Mouse (Mus musculus) Patski (cell line): Measurements from ENCODE around the gene Gars. TPM values are rescaled to one million over a fixed set of nuclear protein-coding genes. Genes with fewer than 3 reads are reported as not detected.
A peak's percentile ranks its signal among the peaks of the same experiment; 100 is the strongest.

Experiments
- ATAC-seq: fragments of 100-300 bp; one replicate; pipeline ENCODE4 v1.8.0; 2021
- CTCF ChIA-PET: fragments of 350-600 bp; sonication (Branson Sonifier 250); formaldehyde crosslinking; loops from one replicate; lab custom pipeline; 2022; ENCODE audit warnings: inconsistent platforms; lab: Charles Lee
- POLR2A ChIA-PET: fragments of 350-600 bp; sonication (Branson Sonifier 250); formaldehyde crosslinking; loops from one replicate; lab custom pipeline; 2022; ENCODE audit warnings: antibody characterized with exemption, inconsistent platforms; lab: Charles Lee
- DNase-seq: peaks from one replicate; pipeline ENCODE4 v3.0.0-alpha.2; 2011; ENCODE audit warnings: low read depth, low spot score
- H3K27me3 ChIP-seq: fragments of 371-371 bp; one replicate; pipeline ENCODE4 v1.5.1; 2021
- CTCF ChIP-seq: fragments of 100-300 bp; IDR thresholded peaks from one replicate; pipeline ENCODE4 v1.5.1; 2021
- in situ Hi-C: fragments of 300-500 bp; cut with MboI; formaldehyde crosslinking; loops from 3 replicates; pipeline ENCODE4 v1.11.1; 2018; ENCODE audit warnings: low pct_unique_long_range_greater_than_20kb, mixed read lengths
- polyA plus RNA-seq: library from polyadenylated mRNA; unstranded; gene quantifications from one replicate; pipeline ENCODE4 v1.2.3, GENCODE M21; 2021

Gene Gars
- polyA plus RNA-seq, 1 experiment from 2014 or later, result 279 TPM

DNA sequence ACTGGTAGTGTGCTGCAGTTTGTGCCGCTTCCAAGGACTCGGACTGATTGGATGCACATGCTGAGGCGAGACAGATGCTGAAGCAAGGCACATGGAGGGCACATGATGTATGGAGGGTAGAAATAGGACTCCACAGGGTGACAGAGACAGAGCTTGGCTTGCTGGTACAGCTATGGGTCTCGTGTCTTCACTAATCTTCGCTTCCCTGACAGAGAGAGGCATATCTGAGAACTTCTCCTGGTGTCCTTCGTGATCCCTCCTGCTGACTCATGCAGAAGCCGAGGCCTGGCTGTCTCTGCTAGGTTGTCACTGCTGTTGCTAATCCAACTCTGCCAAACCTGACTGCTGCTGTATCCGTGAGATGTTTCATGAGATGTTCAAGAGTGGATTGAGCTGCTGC is 29.4 kb upstream of the Gars start:
- DNase-seq, result no peak
- TF ChIP-seq CTCF, result no peak
- ChIA-PET POLR2A (no interaction called here), CTCF (no interaction called here)
- in situ Hi-C loops, result no loop called here
- no peaks in the 10 kb centered on the region for H3K27me3 ChIP-seq
- no peak for ATAC-seq

- in situ Hi-C loops, result no loop called here
- DNase-seq (no peak), ATAC-seq (no peak)
- no peak for TF ChIP-seq CTCF
- ChIA-PET POLR2A (no interaction called here), CTCF (interaction anchor here (1.6 kb wide), 1 partner anchor 17 kb away, joined by 4 read pairs; the partner anchor contains the start of gene Ggct)
- no peaks in the 10 kb centered on the region for H3K27me3 ChIP-seq
These were observed 28.2 kb upstream of the Gars start for GRCm38 (mm10) chr6:55009391-55010230.

DNA sequence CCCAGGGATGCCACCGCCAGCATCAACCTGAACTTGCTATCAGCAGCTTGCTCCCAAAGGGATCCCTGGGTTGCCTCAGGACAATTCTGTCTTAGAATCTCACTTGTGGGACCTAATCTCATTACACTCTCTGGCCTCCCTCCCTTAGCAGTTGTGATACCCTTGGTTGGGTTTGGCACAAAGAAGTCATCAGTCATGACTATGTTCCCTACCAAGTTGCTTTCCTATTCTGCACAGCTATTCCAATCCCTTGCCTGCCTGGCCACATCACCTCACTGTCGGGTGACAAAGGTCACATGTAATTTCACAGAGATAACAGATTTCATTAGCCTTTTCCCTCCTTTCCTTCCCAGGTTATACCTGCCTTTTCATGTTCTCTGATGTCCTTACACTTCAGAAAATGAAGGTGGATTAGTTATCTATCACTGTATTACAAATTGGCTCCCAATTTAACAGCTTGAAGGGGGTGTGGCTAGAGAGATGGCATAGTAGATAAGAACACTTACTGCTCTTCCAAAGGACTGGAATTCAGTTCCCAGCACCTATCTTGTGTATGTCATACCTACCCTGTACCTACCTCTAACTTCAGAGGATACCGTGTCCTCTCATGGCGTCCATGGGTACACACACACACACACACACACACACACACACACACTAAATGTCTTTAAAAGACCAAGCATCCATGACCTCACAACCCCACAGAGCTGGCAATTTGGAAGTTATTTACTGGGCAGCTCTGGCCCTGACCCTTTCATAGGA is 27.3 kb upstream of the Gars start:
- TF ChIP-seq CTCF, result no peak
- ATAC-seq, result no peak
- ChIA-PET CTCF (interaction anchor here (0.8 to 1.6 kb wide), 2 partner anchors 18 to 36 kb away, joined by 4 read pairs; partner anchors contain the start of gene Ggct), POLR2A (no interaction called here)
- in situ Hi-C loops, result no loop called here
- no peaks in the 10 kb centered on the region for H3K27me3 ChIP-seq
- no peak for DNase-seq

GRCm38 (mm10) chr6:55012516-55012915 is 25.3 kb upstream of the Gars start:
- ATAC-seq, result no peak
- no peaks in the 10 kb centered on the region for H3K27me3 ChIP-seq
- CTCF ChIA-PET, result no interaction called here
- in situ Hi-C loops, result no loop called here
- no peak for DNase-seq
- POLR2A ChIA-PET, result no interaction called here
- TF ChIP-seq CTCF, result no peak

GRCm38 (mm10) chr6:55014184-55014583 is 23.6 kb upstream of the Gars start:
- ChIA-PET CTCF (interaction anchor here (1.2 to 3.6 kb wide), 2 partner anchors 97 to 205 kb away, joined by 4 to 19 read pairs; no protein-coding TSS in a partner anchor), POLR2A (no interaction called here)
- TF ChIP-seq CTCF, result no peak
- no peak for DNase-seq
- ATAC-seq, result no peak
- no peaks in the 10 kb centered on the region for H3K27me3 ChIP-seq
- in situ Hi-C loops, result no loop called here

DNA sequence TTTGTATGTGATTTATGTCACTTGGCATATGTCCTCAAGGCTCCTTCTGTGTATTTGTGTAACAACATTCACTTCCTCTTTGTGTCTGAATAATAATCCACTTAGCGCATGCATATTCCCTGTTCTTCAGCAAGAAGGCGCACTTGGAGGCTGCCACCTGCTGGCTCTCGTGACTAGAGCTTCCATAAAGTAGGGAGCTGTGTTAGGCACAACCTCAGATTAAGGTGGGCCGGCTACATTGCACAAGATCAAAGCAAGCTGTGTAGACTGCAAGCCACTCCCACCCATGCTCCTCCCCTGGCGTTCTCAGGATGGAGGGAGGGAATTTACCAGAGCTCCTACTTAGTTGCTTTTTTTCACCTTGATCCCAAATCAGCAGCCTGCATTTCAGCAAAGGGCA is 21.6 kb upstream of the Gars start:
- no peaks in the 10 kb centered on the region for H3K27me3 ChIP-seq
- ChIA-PET CTCF (interaction anchor here (0.6 to 4.7 kb wide), 35 partner anchors 12 to 313 kb away, joined by 3 to 30 read pairs (median 4); partner anchors contain the start of genes Gars and Ggct), POLR2A (interaction anchor here (0.5 to 0.7 kb wide), 4 partner anchors 12 to 79 kb away, joined by 3 to 5 read pairs (median 4); no protein-coding TSS in a partner anchor)
- DNase-seq (no peak), ATAC-seq (peak; percentile 51)
- in situ Hi-C loops, result loop anchor here (5.0 kb wide), 1 partner anchor 151 kb away; no protein-coding TSS in a partner anchor
- peak; percentile 75 for TF ChIP-seq CTCF

DNA sequence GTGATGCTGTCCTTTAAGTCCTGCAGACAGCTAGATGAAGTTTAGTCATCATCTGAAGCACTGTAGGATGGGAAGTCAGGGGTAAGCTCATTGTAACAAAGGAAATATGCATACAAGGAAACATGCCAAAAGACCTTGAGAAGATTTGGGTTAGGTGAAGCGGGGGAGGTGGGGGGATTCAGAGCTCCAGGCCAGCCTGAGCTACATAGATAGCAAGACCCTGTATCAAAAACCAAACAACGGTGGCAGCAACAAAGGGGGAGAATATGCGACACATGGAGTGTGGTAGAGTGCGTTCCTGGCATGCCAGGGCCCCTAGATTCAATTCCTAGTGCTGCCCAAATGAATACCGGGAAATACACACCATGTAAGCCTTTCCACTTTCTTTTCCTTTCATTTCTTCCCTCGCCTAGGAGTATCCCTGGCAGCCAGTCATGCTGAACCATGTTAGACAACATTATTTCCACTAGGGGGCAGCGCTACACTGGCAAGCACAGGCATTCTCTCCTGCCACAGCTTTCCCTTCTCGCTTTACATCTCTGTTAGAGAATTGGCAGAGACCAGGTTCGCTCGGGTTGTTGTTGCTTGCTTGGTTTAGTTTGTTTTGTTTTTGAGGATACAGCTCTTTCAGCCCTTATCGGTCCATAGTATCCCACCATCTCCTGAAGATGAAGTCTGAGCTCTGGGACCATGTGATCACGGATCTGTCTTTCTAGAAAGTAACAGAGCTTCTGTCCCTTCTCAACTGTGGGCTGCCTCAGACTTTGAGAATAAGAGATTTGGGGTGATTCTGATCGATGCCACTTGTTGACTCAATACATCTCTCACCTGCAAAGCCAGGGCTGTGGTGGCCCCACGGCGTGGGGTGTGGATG is 20.9 kb upstream of the Gars start:
- POLR2A ChIA-PET, result interaction anchor here (0.5 to 1.3 kb wide), 4 partner anchors 12 to 150 kb away, joined by 3 to 5 read pairs (median 4); no protein-coding TSS in a partner anchor
- in situ Hi-C loops, result loop anchor here (5.0 kb wide), 1 partner anchor 150 kb away; no protein-coding TSS in a partner anchor
- DNase-seq (no peak), ATAC-seq (peak; percentile 75)
- CTCF ChIA-PET, result interaction anchor here (0.6 to 4.7 kb wide), 37 partner anchors 12 to 314 kb away, joined by 3 to 30 read pairs (median 4); partner anchors contain the start of genes Gars, Ggct and Inmt
- TF ChIP-seq CTCF, result peak; percentile 96
- H3K27me3 ChIP-seq, result no peaks in the 10 kb centered on the region

- in situ Hi-C loops, result loop anchor here (5.0 kb wide), 1 partner anchor 149 kb away; no protein-coding TSS in a partner anchor
- ChIA-PET CTCF (interaction anchor here (1.7 to 4.7 kb wide), 6 partner anchors 11 to 313 kb away, joined by 4 to 30 read pairs (median 20); partner anchors contain the start of genes Ggct and Inmt), POLR2A (interaction anchor here (0.6 kb wide), 1 partner anchor 197 kb away, joined by 5 read pairs; no protein-coding TSS in a partner anchor)
- H3K27me3 ChIP-seq, result no peaks in the 10 kb centered on the region
- TF ChIP-seq CTCF, result no peak
- ATAC-seq (no peak), DNase-seq (no peak)
These were observed 19.4 kb upstream of the Gars start for GRCm38 (mm10) chr6:55018417-55018816.

DNA sequence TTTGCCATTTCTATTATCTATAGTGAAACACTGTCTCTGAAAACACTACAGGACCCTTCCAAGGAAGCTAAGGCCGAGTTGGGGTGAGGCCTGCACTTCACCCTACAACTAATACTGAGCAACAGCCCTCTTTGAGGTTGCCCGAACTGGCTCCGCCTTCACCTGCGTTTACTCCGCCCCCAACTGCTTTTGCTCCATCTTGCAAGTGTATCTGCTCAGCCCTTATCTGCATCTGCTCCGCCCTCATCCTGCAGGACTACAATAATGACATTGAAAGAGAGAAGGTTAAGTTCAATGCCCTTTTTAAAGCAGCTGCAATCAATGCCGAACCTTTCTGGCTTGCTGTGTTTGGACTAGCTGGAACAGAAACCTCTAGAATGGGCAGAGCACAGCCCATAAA is 16.0 kb upstream of the Gars start:
- in situ Hi-C loops, result no loop called here
- ATAC-seq, result no peak
- no peaks in the 10 kb centered on the region for H3K27me3 ChIP-seq
- ChIA-PET CTCF (no interaction called here), POLR2A (no interaction called here)
- no peak for DNase-seq
- TF ChIP-seq CTCF, result no peak
